Mouse (Mus musculus) heart, adult 2 months (tissue): ENCODE measurements around the gene Bbs1.

Experiments
- CTCF ChIP-seq: fragments of 200-600 bp; IDR thresholded peaks from 2 replicates; pipeline ENCODE4 v1.8.1; 2022; ENCODE audit warnings: antibody characterized with exemption, mild to moderate bottlenecking, moderate library complexity
- EP300 ChIP-seq: fragments of 200-500 bp; IDR thresholded peaks from 2 replicates; pipeline ENCODE4 v1.6.1; 2011; ENCODE audit warnings: low read depth, low read length, control low read depth; ENCODE audit not compliant: insufficient read depth
- POLR2A ChIP-seq: fragments of 200-500 bp; IDR thresholded peaks from 2 replicates; pipeline ENCODE4 v1.6.1; 2011; ENCODE audit warnings: mild to moderate bottlenecking, low read depth, low read length, control low read depth; ENCODE audit not compliant: insufficient read depth

DNA sequence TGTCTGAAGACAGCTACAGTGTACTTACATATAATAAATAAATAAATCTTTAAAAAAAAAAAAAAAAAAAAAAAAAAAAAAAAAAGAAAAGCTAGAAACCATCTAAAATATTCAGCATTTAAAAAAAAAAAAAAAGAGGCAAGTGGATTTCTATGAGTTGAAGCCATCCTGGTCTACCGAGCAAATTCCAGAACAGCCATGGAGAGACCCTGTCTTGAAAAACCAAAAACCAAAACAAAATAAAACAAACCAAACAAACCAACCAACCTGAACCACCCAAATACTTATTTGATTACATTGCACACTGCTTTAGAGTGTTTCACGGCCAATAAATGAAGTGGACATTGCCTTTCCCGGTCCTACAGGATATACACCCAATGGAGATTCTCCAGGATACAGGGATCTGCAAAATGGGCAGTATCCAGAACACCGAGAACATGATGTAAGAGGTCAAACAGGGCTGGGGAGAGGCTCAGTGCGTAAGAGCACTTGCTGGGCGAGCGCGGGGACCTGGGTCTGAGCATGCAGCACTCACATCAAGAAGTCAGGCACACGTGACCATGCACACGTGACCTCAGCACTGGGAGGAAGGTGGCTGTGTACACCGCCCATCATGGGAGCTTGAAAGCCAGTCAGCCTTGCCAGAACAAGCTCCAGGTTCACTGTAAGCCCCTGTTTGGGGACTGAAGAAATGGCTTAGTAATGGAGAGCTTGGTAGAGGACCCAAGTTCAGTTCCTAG is 18.9 kb upstream of the Bbs1 start:
- TF ChIP-seq POLR2A (no peak), CTCF (no peak), EP300 (no peak)
